Mouse (Mus musculus) ES-Bruce4 (cell line): ENCODE measurements around the gene Reg3b. TPM values are rescaled to one million over a fixed set of nuclear protein-coding genes. Genes with fewer than 3 reads are reported as not detected.
"Not testable (repeated sequence)": the region's sequence is repeated elsewhere in the genome, so short reads cannot be mapped to it uniquely, and the experiment has no call there.

ENCODE experiments used
- H3K27ac ChIP-seq: 2 replicates; pipeline ENCODE4 v1.5.1; 2012; ENCODE audit warnings: low read length, inconsistent platforms; ENCODE audit not compliant: insufficient read depth
- H3K27me3 ChIP-seq: 2 replicates; pipeline ENCODE4 v1.6.1; 2012; ENCODE audit warnings: mild to moderate bottlenecking, low read length, inconsistent platforms; ENCODE audit not compliant: control insufficient read depth, poor library complexity, insufficient read depth, severe bottlenecking
- H3K36me3 ChIP-seq: 2 replicates; pipeline ENCODE4 v1.6.1; 2012; ENCODE audit warnings: inconsistent platforms, mild to moderate bottlenecking, low read length, moderate library complexity; ENCODE audit not compliant: control insufficient read depth, poor library complexity, insufficient read depth, severe bottlenecking
- H3K4me1 ChIP-seq: one replicate; pipeline ENCODE4 v1.8.1; 2011; ENCODE audit warnings: low read length; ENCODE audit not compliant: control insufficient read depth, insufficient read depth
- H3K4me3 ChIP-seq: 2 replicates; pipeline ENCODE4 v1.5.1; 2011; ENCODE audit warnings: low read depth, mild to moderate bottlenecking, low read length
- H3K9ac ChIP-seq: 2 replicates; pipeline ENCODE4 v1.6.1; 2012; ENCODE audit warnings: low read depth, mild to moderate bottlenecking, inconsistent platforms; ENCODE audit not compliant: poor library complexity, severe bottlenecking
- H3K9me3 ChIP-seq: replicated peaks from 2 replicates; pipeline ENCODE4 v1.6.1; 2012; ENCODE audit warnings: mild to moderate bottlenecking, low read length, inconsistent platforms; ENCODE audit not compliant: control insufficient read depth, poor library complexity, insufficient read depth, severe bottlenecking
- CTCF ChIP-seq: IDR thresholded peaks from one replicate; pipeline ENCODE4 v1.8.1; 2011; ENCODE audit warnings: low read depth, low read length
- EP300 ChIP-seq: IDR thresholded peaks from 2 replicates; pipeline ENCODE4 v1.6.1; 2011; ENCODE audit warnings: low read depth, low read length; ENCODE audit not compliant: insufficient read depth
- POLR2A ChIP-seq: IDR thresholded peaks from one replicate; pipeline ENCODE4 v1.8.1; 2011; ENCODE audit warnings: low read length; ENCODE audit not compliant: insufficient read depth
- polyA plus RNA-seq: library from polyadenylated mRNA; stranded (reverse); fragments of >200 nt; gene quantifications from 2 replicates; pipeline ENCODE4 v1.2.4, GENCODE M21; 2011; ENCODE audit warnings: low read depth; ENCODE audit not compliant: missing spikeins, insufficient read depth, insufficient read length

Gene Reg3b
- polyA plus RNA-seq, 1 experiment = not detected

DNA sequence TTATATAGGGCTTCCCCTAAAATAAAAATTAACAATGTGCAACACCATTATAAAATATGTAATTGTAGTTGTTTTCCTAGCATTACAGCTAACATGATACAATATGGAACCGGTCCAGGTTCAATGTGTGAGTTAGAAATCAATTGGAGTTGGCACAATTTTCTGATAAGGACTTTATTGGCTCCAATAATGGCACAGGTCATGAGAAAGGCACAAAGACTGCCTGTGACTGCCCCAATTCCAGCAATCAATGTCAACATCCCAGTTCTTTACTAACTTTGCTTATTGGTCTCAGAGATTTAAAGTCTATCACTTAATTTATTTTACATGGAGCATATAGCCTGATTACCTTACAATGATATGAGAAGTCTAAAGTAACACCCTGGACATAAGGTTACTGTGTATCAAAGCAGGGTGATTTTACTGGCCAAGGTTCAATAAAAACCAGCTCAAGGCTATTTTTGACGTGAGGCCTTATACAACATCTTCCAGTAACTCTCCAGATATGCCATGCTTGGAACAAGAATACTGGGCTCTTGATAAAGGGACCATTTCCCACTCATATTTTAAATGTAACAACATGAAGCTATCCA is 8.4 kb upstream of the Reg3b start:
- Histone ChIP-seq H3K27me3 (no peaks in the 10 kb centered on the region), H3K4me1 (no peaks in the 10 kb centered on the region), H3K27ac (no peak overlapping the region), H3K36me3 (no peaks in the 10 kb centered on the region), H3K4me3 (no peak overlapping the region), H3K9me3 (no peaks in the 10 kb centered on the region), H3K9ac (no peak overlapping the region)
- TF ChIP-seq POLR2A (no peak), EP300 (no peak), CTCF (no peak)

DNA sequence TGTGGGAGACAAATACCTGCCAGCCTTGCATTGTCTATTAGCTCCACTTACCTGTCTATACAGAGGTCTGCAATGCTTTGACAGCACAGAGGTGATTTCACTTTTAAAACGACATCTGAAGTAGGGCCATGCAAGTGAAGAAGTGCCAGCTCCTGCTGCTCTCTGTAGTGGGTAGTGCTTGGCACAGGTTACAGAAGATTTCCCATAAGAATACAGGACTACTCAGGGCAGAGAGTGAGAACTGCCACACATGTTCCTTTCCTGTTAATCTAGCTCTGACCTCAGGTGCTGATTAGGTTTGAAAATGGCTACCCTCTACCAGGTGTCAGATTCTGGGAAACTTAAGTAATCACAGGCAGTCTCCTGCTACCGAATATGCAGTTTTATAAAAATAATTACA is 8.3 kb downstream of the Reg3b start, which contains the start of gene Reg3d:
Gene Reg3d (minus strand): TSS at position 101 of the 400 bp plus-strand sequence.
- Histone ChIP-seq H3K9me3 (no peaks in the 10 kb centered on the region), H3K9ac (no peak within 1 kb of the TSS), H3K4me1 (no peaks in the 10 kb centered on the region), H3K36me3 (no peaks in the 10 kb centered on the region), H3K4me3 (no peak within 1 kb of the TSS), H3K27me3 (no peaks in the 10 kb centered on the region), H3K27ac (no peak within 1 kb of the TSS)
- no peak for TF ChIP-seq CTCF
- no peak for TF ChIP-seq POLR2A
- TF ChIP-seq EP300 = no peak

DNA sequence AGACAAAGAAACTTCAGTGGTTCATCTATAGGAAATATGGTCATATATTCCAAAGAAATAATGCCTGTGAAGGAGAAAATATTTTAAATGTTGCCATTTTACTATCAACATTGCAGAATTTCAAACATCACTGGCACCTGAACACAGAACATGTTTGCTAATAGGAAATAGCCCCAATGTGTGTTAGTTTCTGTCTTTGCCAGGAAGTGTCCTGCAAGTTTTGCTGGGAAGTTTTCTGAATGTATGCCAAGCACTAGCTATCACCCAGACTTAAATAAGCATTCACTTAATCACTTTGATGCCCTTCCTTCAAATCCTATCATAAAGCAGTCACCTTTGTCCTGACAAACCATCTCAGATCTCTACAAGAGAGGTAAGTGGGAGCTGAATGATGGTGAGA is 10.0 kb downstream of the Reg3b start, which contains the start of gene Reg3a:
Gene Reg3a (plus strand): TSS at position 301 of the 400 bp plus-strand sequence.
- Histone ChIP-seq H3K4me3 (no peak within 1 kb of the TSS), H3K27me3 (no peaks in the 10 kb centered on the region), H3K36me3 (no peaks in the 10 kb centered on the region), H3K4me1 (no peaks in the 10 kb centered on the region), H3K9ac (no peak within 1 kb of the TSS), H3K9me3 (no peaks in the 10 kb centered on the region), H3K27ac (no peak within 1 kb of the TSS)
- TF ChIP-seq POLR2A (no peak), CTCF (no peak), EP300 (no peak)

DNA sequence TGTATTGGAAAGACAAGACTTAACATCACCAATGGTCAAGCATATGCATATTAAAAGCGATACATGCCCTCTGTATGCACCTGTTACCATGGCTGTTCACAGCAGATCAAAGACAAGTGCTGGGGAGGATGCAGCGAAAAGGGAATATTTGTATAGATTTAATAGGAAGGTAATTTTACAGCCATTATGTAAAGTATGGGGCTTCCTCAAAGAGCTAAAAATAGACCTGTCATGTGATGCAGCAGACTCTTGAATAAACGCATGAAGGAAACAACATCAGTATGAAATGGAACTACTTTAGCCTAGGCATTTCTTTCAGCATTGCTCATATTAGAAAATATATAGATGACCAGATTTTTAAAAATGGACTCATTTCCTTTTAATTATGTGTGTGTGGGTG is 15.2 kb downstream of the Reg3b start:
- Histone ChIP-seq H3K36me3 (no peaks in the 10 kb centered on the region), H3K4me1 (no peaks in the 10 kb centered on the region), H3K9me3 (no peaks in the 10 kb centered on the region), H3K9ac (no peak overlapping the region), H3K4me3 (no peak overlapping the region), H3K27me3 (no peaks in the 10 kb centered on the region), H3K27ac (no peak overlapping the region)
- TF ChIP-seq EP300 = no peak
- no peak for TF ChIP-seq CTCF
- no peak for TF ChIP-seq POLR2A

DNA sequence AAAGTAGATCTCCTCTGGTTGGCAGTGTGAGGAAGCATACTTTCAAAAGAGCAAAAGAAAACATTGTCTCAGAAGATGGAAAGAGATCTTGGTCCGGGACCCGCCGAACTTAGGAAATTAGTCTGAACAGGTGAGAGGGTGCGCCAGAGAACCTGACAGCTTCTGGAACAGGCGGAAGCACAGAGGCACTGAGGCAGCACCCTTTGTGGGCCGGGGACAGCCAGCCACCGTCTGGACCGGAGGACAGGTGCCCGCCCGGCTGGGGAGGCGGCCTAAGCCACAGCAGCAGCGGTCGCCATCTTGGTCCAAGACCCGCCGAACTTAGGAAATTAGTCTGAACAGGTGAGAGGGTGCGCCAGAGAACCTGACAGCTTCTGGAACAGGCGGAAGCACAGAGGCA is 24.9 kb downstream of the Reg3b start, which contains the start of gene Reg2:
Gene Reg2 (plus strand): TSS at position 301 of the 400 bp plus-strand sequence.
- H3K27ac ChIP-seq, H3K4me1 ChIP-seq, H3K9ac ChIP-seq, H3K9me3 ChIP-seq, H3K4me3 ChIP-seq, H3K36me3 ChIP-seq, H3K27me3 ChIP-seq: not testable (repeated sequence)

DNA sequence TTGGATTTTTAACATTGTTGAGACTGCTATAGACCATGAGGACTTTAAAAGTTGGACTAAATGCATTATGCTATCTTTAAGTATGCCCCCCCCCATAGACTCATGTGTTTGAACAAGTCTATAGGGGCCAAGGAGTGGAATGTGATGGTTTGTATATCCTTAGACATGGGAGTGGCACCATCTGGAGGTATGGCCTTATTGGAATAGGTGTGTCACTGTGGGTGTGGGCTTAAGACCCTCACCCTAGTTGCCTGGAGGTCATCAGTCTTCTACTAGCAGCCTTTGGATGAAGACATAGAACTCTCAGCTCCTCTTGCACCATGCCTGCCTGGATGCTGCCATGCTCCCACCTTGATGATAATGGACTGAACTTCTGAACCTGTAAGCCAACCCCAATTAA is 52.0 kb downstream of the Reg3b start, which contains the start of gene Reg1:
Gene Reg1 (plus strand): TSS at position 301 of the 400 bp plus-strand sequence.
- not testable (repeated sequence) for H3K27me3 ChIP-seq, H3K9ac ChIP-seq, H3K9me3 ChIP-seq, H3K36me3 ChIP-seq, H3K4me3 ChIP-seq, H3K4me1 ChIP-seq, H3K27ac ChIP-seq

Other genes starting within 250 kb of the Reg3b start
- not detected in 2 replicates for gene Reg3d, start 8.2 kb downstream of the Reg3b start, polyA plus RNA-seq
- gene Reg3a, start 10.1 kb downstream of the Reg3b start, polyA plus RNA-seq = not detected in 2 replicates
- gene Reg2, start 25.0 kb downstream of the Reg3b start, polyA plus RNA-seq = not detected in 2 replicates
- gene Reg1, start 52.1 kb downstream of the Reg3b start, polyA plus RNA-seq = not detected in 2 replicates
- not detected in 2 replicates for gene Reg3g, start 98.2 kb downstream of the Reg3b start, polyA plus RNA-seq